Mouse (Mus musculus): ENCODE measurements around the gene Hoxb2.

The Hoxb2 gene

GRCm38 (mm10) chr11:96334998-96335397 lies 15.3 kb upstream of the Hoxb2 start:
- DNase-seq (ENCODE audit: extremely low read depth, low read depth) = no peak

GRCm38 (mm10) chr11:96336597-96336996 lies 13.7 kb upstream of the Hoxb2 start:
- no peak for DNase-seq (ENCODE audit: extremely low read depth, low read depth)

DNA sequence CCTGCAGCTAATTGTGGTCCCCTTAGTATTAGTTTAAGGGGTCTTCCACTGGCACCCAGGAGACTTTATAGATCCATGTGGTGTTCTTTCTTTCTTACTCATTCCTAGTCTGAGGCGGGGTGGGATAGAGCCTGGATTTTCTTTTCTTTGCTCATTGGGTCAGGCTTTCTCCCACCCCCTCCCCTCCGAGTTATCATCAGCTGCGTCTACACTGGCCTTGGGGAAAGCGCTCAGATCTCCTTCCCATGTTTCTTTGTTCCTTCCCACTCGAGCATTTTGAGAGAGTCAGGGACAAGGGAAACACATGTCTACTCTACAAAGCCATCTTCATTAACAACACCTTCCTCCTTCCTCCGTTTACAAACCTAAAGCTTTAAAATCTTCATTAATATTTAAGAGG lies 13.3 kb upstream of the Hoxb2 start:
- no peak for DNase-seq (ENCODE audit: extremely low read depth, low read depth)

DNA sequence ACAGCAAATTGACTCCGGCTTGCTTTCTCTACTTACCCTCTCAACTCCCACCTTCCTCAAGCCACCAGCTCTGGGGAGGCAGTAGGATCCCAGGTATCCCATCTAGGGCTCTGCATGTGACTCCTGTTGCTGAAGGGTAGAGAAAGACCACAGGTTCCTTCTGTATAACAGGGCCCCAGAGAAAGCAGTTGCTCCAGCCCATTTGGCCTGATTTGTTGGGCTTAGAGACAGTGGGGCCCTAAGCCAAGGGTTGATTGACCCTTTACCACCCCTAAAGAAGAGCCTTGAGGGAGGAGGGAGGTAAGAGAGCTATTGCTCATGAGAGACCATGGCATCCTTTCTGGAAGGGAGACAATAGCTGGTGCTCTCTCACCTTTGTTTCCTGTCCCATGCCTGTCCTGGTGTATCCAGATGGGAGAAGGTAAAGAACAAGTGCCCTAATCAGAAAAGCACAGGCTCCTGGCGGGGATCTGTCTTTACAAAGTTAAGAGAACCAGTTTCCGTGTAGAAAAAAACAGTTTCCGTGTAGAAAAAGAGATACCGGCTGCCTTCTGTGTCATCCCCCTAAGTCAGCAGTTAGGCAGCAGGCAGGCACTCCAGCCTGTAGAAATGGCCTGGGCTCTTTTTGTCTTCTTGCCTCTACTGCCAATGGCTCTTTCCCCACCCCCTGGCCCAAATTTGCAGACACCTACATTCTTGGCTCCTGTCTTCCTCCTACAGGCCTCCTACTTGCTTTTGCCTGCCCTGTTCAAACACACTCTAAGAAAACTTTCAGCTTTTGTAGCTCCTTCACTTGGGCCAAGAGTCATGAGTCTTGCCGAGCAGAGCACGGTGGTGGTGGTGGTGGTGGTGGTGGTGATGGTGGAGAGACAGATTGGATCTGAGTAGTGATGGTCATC lies 11.1 kb upstream of the Hoxb2 start:
- no peak for DNase-seq (ENCODE audit: extremely low read depth, low read depth)

DNA sequence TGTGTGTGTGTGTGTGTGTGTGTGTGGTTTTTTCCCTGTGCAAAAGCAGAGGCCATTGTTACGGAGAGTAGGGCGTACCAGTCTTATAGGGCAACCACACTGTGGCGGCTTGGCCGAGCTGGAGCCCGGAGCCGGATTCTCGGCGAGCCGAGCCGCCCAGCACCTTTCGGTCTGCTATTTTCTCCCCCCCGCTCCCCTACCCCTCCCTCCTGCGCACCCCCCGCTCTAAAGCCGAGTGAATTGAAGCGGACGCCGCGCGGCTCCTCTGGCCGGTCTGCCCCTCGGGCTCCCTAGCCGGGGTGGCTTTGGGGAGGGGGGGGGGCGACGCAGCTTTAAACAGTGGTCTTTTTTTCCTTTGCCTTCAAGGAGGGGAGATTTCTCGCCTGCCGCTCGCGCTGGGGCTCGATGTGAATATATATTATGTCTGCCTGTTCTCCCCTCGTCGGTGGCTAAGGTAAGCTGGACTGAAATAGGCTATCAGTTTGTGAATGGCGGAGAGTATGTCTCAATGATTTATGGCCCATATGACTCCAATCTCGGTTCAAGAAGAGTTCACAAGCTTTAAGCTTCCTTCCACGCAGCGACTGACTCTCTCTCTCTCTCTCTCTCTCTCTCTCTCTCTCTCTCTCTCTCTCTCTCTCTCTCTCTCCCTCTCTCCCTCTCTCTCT lies 9.5 kb upstream of the Hoxb2 start:
- DNase-seq (ENCODE audit: extremely low read depth, low read depth) = no peak

DNA sequence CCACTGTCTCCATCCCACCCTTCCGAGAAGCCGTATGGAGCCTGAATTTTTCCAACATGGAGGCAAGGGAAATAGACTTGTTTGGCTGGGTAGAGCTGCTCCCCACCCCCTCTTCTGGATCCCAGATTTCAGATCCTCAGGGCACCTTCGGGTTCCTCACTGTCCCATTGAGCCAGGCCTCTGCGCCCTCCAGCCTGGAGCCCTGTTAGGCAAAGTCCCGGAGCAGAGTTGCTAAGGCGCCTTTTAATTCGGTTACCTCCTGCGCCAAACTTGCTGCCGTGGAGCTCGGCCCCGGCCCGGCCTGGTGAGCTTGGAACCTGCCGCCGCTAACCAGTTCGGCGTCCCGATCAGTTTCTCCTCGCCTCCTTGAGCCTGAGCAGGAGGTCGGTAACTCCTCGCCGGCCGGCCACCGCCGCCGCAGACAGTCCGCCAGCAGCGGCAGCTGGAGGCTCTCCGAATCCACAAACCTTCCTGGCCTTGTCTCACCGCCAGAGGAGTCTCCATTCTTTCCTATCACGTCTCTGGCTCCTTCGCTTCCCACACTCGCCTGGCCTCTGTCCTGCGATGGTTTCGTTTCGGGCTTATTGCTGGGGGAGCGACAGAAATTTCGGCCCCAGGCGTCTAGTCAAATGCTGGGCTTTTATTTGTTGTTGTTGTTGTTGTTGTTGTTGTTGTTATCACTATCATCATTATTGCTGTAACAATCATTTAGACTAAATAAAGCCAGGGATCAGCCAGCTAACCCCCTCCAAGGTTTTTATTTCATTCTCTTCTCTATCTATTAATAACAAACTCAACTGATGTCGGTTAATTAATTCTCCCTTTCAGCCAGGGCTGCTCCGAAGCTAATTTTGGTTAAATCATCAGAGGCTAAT lies 8.4 kb upstream of the Hoxb2 start:
- DNase-seq (ENCODE audit: extremely low read depth, low read depth) = no peak

- no peak for DNase-seq (ENCODE audit: extremely low read depth, low read depth)
Measured at GRCm38 (mm10) chr11:96342576-96342930, 7.8 kb upstream of the Hoxb2 start.

DNA sequence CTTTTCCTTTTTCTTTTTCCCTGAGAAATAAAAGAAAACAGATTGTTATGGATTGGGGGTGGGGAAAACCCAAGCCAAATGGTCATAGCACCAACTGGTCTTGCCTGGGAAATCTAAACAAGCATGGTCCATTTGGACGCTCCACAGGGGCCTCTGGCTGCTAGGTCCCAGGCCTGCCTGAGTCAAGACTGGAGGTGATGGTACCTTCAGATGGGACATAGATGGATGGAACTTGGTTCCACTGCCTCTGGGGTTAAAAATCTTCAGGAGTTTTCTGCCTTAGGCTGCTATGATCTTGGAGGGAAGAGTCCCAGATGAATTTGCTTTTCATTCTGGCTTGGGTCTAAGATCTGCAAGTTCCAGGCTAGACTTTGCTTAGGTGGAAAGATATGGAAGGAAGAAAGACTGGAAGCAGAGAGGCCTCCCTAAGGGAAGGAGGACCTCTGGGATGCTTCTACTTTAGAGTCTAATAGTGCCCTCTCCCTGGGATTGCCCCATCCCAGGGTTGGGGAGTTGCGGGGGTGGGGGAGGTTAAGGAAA lies 7.0 kb upstream of the Hoxb2 start:
- no peak for DNase-seq (ENCODE audit: extremely low read depth, low read depth)

DNA sequence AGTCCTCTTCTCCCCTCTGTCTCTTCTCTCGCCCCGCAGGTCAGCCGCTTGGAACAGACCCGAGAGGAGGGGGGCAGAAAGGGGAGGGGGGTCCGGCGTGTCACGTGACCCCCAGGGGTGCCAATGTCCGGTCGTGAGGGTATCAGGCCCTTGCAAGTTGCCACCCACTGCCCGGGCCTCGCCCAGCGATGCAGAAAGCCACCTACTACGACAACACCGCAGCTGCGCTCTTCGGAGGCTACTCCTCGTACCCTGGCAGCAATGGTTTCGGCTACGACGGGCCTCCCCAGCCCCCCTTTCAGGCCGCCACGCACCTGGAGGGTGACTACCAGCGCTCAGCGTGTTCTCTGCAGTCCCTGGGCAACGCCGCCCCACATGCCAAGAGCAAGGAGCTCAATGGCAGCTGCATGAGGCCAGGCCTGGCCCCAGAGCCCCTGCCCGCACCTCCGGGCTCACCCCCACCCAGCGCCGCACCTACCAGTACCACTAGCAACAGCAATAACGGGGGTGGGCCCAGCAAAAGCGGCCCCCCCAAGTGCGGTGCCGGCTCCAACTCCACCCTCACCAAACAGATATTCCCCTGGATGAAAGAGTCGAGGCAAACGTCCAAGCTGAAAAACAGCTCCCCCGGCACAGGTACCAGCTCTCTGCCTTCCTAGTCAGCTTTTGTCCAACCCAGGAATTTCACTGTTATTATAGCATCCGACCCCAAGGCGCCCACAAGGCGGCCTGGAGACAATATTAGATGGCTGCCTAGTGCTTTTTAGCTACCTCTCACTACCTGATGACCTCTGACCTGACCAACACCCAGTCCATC lies 6.1 kb upstream of the Hoxb2 start:
- DNase-seq (ENCODE audit: extremely low read depth, low read depth) = no peak

- DNase-seq (ENCODE audit: extremely low read depth, low read depth) = no peak
Measured at GRCm38 (mm10) chr11:96344878-96345159, 5.5 kb upstream of the Hoxb2 start.

GRCm38 (mm10) chr11:96345220-96345892 lies 5.0 kb upstream of the Hoxb2 start:
- no peak for DNase-seq (ENCODE audit: extremely low read depth, low read depth)

GRCm38 (mm10) chr11:96345893-96346806 lies 4.2 kb upstream of the Hoxb2 start:
- no peak for DNase-seq (ENCODE audit: extremely low read depth, low read depth)

DNA sequence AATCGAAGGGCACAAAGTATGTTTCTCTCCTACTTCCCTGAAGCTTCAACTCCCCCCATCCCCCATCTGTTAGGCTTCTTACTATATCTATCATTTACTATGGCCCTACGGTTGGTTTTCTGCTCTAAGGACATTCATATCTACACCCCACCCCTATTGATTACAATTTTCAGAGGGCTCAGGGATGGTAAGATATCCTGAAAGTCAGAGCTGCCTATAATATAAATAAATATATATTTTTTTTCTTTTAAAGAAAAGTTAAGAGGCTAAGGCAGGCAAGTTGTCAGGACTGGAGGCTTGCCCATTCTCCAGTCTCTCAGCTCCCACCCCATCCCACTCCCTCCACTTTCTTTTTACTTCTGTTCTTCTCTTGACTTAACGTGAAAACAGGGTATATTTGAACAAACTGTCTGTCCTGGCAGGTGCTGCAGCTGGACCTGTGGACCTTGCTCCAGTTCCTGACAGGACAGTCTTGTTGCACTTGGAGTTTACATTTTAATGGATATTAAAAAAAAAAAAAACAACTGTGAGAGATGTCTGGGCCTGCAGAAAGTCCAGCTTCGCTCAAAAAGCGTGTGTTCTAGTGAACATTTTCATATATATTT lies 3.3 kb upstream of the Hoxb2 start:
- no peak for DNase-seq (ENCODE audit: extremely low read depth, low read depth)

GRCm38 (mm10) chr11:96347717-96348116 lies 2.6 kb upstream of the Hoxb2 start:
- DNase-seq (ENCODE audit: extremely low read depth, low read depth) = no peak

DNA sequence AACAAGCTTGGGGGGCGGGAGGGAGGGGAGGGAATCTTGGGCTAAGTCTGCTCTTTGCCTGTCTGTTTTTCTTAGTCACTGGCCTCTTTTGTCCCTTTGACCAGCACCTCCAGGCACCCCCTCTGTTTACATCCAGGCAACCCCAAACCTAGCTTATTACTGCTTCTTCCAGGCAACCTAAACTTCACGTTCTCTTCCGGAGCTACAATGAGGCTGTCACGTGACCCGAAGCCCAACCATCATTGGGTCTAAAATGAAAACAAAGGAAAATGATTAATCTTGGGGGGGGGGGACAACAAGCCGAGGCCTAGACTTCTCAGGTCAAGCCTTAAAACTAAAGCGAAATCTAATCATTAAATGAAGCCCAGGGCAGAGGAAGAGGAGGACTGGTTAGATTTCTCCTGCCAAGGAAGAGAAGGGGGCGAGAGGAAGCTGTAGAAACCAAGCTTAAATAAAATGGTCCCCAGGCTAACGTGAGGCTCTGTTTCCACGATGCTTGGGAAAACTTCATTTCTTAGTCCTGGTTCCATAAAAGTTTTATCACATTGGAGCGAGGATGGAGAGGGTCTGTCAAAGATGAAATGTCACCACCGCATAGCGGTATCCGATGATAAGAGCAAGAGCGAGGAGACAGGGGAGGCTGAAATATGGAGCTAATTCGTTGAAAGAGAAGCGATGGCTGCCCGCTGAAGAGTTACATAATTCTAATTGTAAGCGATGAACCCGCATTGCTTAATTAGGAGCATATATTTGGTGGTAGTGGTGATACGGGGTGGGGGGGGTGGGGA lies 2.0 kb upstream of the Hoxb2 start:
- no peak for DNase-seq (ENCODE audit: extremely low read depth, low read depth)

GRCm38 (mm10) chr11:96348988-96349387 lies 1.3 kb upstream of the Hoxb2 start:
- DNase-seq (ENCODE audit: extremely low read depth, low read depth) = no peak

GRCm38 (mm10) chr11:96349491-96350340 lies 609 bp upstream of the Hoxb2 start:
- no peak for DNase-seq (ENCODE audit: extremely low read depth, low read depth)
